Mouse (Mus musculus): Measurements from ENCODE around the gene Pmepa1. TPM values are rescaled to one million over a fixed set of nuclear protein-coding genes. Genes with fewer than 3 reads are reported as not detected.

Pmepa1 gene
- polyA plus RNA-seq, 1 experiment from 2014 or later, result 4.1 TPM

DNA sequence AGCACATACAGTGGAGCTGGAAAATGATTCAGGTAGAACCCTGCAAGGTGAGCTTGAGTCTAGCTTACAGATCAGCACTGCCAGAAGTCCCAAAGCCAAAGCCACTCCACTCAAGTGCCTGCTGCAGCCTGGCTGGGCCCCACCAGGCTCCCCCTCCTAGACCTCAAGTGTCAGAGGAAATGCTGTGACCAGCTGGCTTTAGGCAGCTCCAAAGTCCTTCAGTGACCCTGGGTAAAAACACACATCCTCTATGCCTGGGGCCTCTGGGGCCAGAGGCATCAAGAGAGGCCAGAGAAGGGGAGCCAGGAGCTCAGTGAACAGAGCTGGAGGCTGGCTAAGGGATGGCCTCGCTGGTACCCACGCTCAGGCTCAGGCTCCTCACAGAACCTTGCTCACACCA, 25.9 kb downstream of the Pmepa1 start:
- no peak overlapping the region for H3K9ac ChIP-seq (ENCODE audit: low read length)
- H3K4me3 ChIP-seq (ENCODE audit: low read length), result no peak overlapping the region
- H3K27ac ChIP-seq (ENCODE audit: low read length), result peak overlapping the region; percentile 2; the same call in 1 of the 2 replicates
- H3K4me2 ChIP-seq (ENCODE audit: low read depth, low read length), result no peak overlapping the region
- no peaks in the 10 kb centered on the region for H3K36me3 ChIP-seq (ENCODE audit: control insufficient read depth, insufficient read depth)
- ATAC-seq (replicated peaks; ENCODE audit: extremely low read depth, insufficient read depth, low FRiP score), result peak; percentile 62
- no peaks in the 10 kb centered on the region for H3K27me3 ChIP-seq (ENCODE audit: control insufficient read depth, insufficient read depth, low read length)
- peaks cover 83% of the 10 kb centered on the region for H3K4me1 ChIP-seq (ENCODE audit: control insufficient read depth, insufficient read depth, low read length)
- 17% methylated on average over 2 of the region's 2 CpGs for WGBS
- no peaks in the 10 kb centered on the region for H3K9me3 ChIP-seq (replicated peaks; ENCODE audit: control insufficient read depth, low read length)

- ATAC-seq (replicated peaks; ENCODE audit: extremely low read depth, insufficient read depth, low FRiP score), result no peak
- Histone ChIP-seq H3K9ac (ENCODE audit: low read length) (no peak overlapping the region), H3K9me3 (replicated peaks; ENCODE audit: control insufficient read depth, low read length) (no peaks in the 10 kb centered on the region), H3K27me3 (ENCODE audit: control insufficient read depth, insufficient read depth, low read length) (no peaks in the 10 kb centered on the region), H3K4me3 (ENCODE audit: low read length) (no peak overlapping the region), H3K4me2 (ENCODE audit: low read depth, low read length) (no peak overlapping the region), H3K36me3 (ENCODE audit: control insufficient read depth, insufficient read depth) (no peaks in the 10 kb centered on the region), H3K4me1 (ENCODE audit: control insufficient read depth, insufficient read depth, low read length) (peaks cover 78% of the 10 kb centered on the region), H3K27ac (ENCODE audit: low read length) (peak overlapping the region; percentile 2; the same call in 1 of the 2 replicates)
- 65% methylated on average over 8 of the region's 8 CpGs for WGBS
These were observed 26.4 kb downstream of the Pmepa1 start for GRCm38 (mm10) chr2:173249965-173250364.

- no peaks in the 10 kb centered on the region for H3K9me3 ChIP-seq (replicated peaks; ENCODE audit: control insufficient read depth, low read length)
- no peak overlapping the region for H3K4me3 ChIP-seq (ENCODE audit: low read length)
- H3K9ac ChIP-seq (ENCODE audit: low read length), result no peak overlapping the region
- peaks cover 73% of the 10 kb centered on the region for H3K4me1 ChIP-seq (ENCODE audit: control insufficient read depth, insufficient read depth, low read length)
- 64% methylated on average over 3 of the region's 3 CpGs for WGBS
- H3K27ac ChIP-seq (ENCODE audit: low read length), result no peak overlapping the region
- no peak overlapping the region for H3K4me2 ChIP-seq (ENCODE audit: low read depth, low read length)
- no peaks in the 10 kb centered on the region for H3K36me3 ChIP-seq (ENCODE audit: control insufficient read depth, insufficient read depth)
- ATAC-seq (replicated peaks; ENCODE audit: extremely low read depth, insufficient read depth, low FRiP score), result no peak
- H3K27me3 ChIP-seq (ENCODE audit: control insufficient read depth, insufficient read depth, low read length), result no peaks in the 10 kb centered on the region
These were observed 26.9 kb downstream of the Pmepa1 start for GRCm38 (mm10) chr2:173249386-173249785.

GRCm38 (mm10) chr2:173248822-173249221, 27.5 kb downstream of the Pmepa1 start:
- no peaks in the 10 kb centered on the region for H3K36me3 ChIP-seq (ENCODE audit: control insufficient read depth, insufficient read depth)
- no peaks in the 10 kb centered on the region for H3K9me3 ChIP-seq (replicated peaks; ENCODE audit: control insufficient read depth, low read length)
- peaks cover 68% of the 10 kb centered on the region for H3K4me1 ChIP-seq (ENCODE audit: control insufficient read depth, insufficient read depth, low read length)

GRCm38 (mm10) chr2:173247911-173248310, 28.4 kb downstream of the Pmepa1 start:
- H3K4me1 ChIP-seq (ENCODE audit: control insufficient read depth, insufficient read depth, low read length), result peaks cover 67% of the 10 kb centered on the region

More at GRCm38 (mm10) chr2:173248822-173249221, 27.5 kb downstream of the Pmepa1 start:
- ATAC-seq (replicated peaks; ENCODE audit: extremely low read depth, insufficient read depth, low FRiP score), result no peak
- Histone ChIP-seq H3K27me3 (ENCODE audit: control insufficient read depth, insufficient read depth, low read length) (no peaks in the 10 kb centered on the region), H3K27ac (ENCODE audit: low read length) (no peak overlapping the region), H3K4me2 (ENCODE audit: low read depth, low read length) (no peak overlapping the region), H3K4me3 (ENCODE audit: low read length) (no peak overlapping the region), H3K9ac (ENCODE audit: low read length) (no peak overlapping the region)
- 78% methylated on average over 7 of the region's 7 CpGs for WGBS

DNA sequence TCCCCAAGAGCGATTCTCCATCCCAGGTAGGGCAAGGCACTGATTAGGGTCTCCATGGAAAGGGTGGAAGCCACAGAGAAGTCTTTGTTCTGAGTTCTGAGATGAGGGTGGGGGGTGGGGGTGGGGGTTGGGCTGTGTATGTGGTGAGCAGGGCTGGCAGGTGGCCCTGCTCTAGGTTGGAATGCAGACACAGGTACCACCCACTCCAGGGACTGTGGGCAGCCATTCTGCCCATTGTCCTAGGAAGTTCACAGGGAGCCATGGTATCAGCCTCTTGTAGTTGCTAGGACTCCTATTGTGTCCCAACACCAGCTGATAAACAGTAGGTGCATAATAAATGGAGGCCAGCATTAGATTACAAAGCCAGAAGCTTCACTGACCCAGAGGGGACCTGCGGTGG, 29.1 kb downstream of the Pmepa1 start:
- H3K27me3 ChIP-seq (ENCODE audit: control insufficient read depth, insufficient read depth, low read length), result no peaks in the 10 kb centered on the region
- no peak overlapping the region for H3K4me2 ChIP-seq (ENCODE audit: low read depth, low read length)
- no peaks in the 10 kb centered on the region for H3K36me3 ChIP-seq (ENCODE audit: control insufficient read depth, insufficient read depth)
- H3K9ac ChIP-seq (ENCODE audit: low read length), result no peak overlapping the region
- H3K9me3 ChIP-seq (replicated peaks; ENCODE audit: control insufficient read depth, low read length), result no peaks in the 10 kb centered on the region
- ATAC-seq (replicated peaks; ENCODE audit: extremely low read depth, insufficient read depth, low FRiP score), result no peak
- H3K4me1 ChIP-seq (ENCODE audit: control insufficient read depth, insufficient read depth, low read length), result peaks cover 65% of the 10 kb centered on the region
- H3K4me3 ChIP-seq (ENCODE audit: low read length), result no peak overlapping the region
- H3K27ac ChIP-seq (ENCODE audit: low read length), result no peak overlapping the region
- WGBS, result 25% methylated on average over 2 of the region's 2 CpGs

More at GRCm38 (mm10) chr2:173247911-173248310, 28.4 kb downstream of the Pmepa1 start:
- H3K9ac ChIP-seq (ENCODE audit: low read length), result no peak overlapping the region
- no peaks in the 10 kb centered on the region for H3K9me3 ChIP-seq (replicated peaks; ENCODE audit: control insufficient read depth, low read length)
- WGBS, result 41% methylated on average over 2 of the region's 2 CpGs
- no peaks in the 10 kb centered on the region for H3K27me3 ChIP-seq (ENCODE audit: control insufficient read depth, insufficient read depth, low read length)
- no peak overlapping the region for H3K4me3 ChIP-seq (ENCODE audit: low read length)
- H3K27ac ChIP-seq (ENCODE audit: low read length), result peak overlapping the region; percentile 7; the same call in 1 of the 2 replicates
- H3K4me2 ChIP-seq (ENCODE audit: low read depth, low read length), result no peak overlapping the region
- H3K36me3 ChIP-seq (ENCODE audit: control insufficient read depth, insufficient read depth), result no peaks in the 10 kb centered on the region
- ATAC-seq (replicated peaks; ENCODE audit: extremely low read depth, insufficient read depth, low FRiP score), result no peak

- Histone ChIP-seq H3K4me1 (ENCODE audit: control insufficient read depth, insufficient read depth, low read length) (peaks cover 60% of the 10 kb centered on the region), H3K27me3 (ENCODE audit: control insufficient read depth, insufficient read depth, low read length) (no peaks in the 10 kb centered on the region), H3K4me2 (ENCODE audit: low read depth, low read length) (no peak overlapping the region), H3K27ac (ENCODE audit: low read length) (no peak overlapping the region), H3K9me3 (replicated peaks; ENCODE audit: control insufficient read depth, low read length) (no peaks in the 10 kb centered on the region), H3K9ac (ENCODE audit: low read length) (no peak overlapping the region), H3K4me3 (ENCODE audit: low read length) (no peak overlapping the region), H3K36me3 (ENCODE audit: control insufficient read depth, insufficient read depth) (no peaks in the 10 kb centered on the region)
- 64% methylated on average over 8 of the region's 8 CpGs for WGBS
- no peak for ATAC-seq (replicated peaks; ENCODE audit: extremely low read depth, insufficient read depth, low FRiP score)
These were observed 29.6 kb downstream of the Pmepa1 start for GRCm38 (mm10) chr2:173246688-173247087.

- Histone ChIP-seq H3K9me3 (replicated peaks; ENCODE audit: control insufficient read depth, low read length) (no peaks in the 10 kb centered on the region), H3K9ac (ENCODE audit: low read length) (no peak overlapping the region), H3K27ac (ENCODE audit: low read length) (no peak overlapping the region), H3K4me1 (ENCODE audit: control insufficient read depth, insufficient read depth, low read length) (peaks cover 46% of the 10 kb centered on the region), H3K36me3 (ENCODE audit: control insufficient read depth, insufficient read depth) (0 out of 2 replicates have a peak, but pooled peaks cover 2% of the 10 kb centered on the region), H3K4me2 (ENCODE audit: low read depth, low read length) (no peak overlapping the region), H3K4me3 (ENCODE audit: low read length) (no peak overlapping the region), H3K27me3 (ENCODE audit: control insufficient read depth, insufficient read depth, low read length) (no peaks in the 10 kb centered on the region)
- no peak for ATAC-seq (replicated peaks; ENCODE audit: extremely low read depth, insufficient read depth, low FRiP score)
- WGBS, result 82% methylated on average over 20 of the region's 20 CpGs
These were observed 31.1 kb downstream of the Pmepa1 start for GRCm38 (mm10) chr2:173245258-173245657.

GRCm38 (mm10) chr2:173244108-173244507, 32.2 kb downstream of the Pmepa1 start:
- no peak overlapping the region for H3K9ac ChIP-seq (ENCODE audit: low read length)
- H3K27me3 ChIP-seq (ENCODE audit: control insufficient read depth, insufficient read depth, low read length), result no peaks in the 10 kb centered on the region
- H3K36me3 ChIP-seq (ENCODE audit: control insufficient read depth, insufficient read depth), result 0 out of 2 replicates have a peak, but pooled peaks cover 2% of the 10 kb centered on the region
- H3K9me3 ChIP-seq (replicated peaks; ENCODE audit: control insufficient read depth, low read length), result no peaks in the 10 kb centered on the region
- H3K4me3 ChIP-seq (ENCODE audit: low read length), result no peak overlapping the region
- ATAC-seq (replicated peaks; ENCODE audit: extremely low read depth, insufficient read depth, low FRiP score), result no peak
- peaks cover 35% of the 10 kb centered on the region for H3K4me1 ChIP-seq (ENCODE audit: control insufficient read depth, insufficient read depth, low read length)
- H3K27ac ChIP-seq (ENCODE audit: low read length), result no peak overlapping the region
- no peak overlapping the region for H3K4me2 ChIP-seq (ENCODE audit: low read depth, low read length)
- 60% methylated on average over 3 of the region's 3 CpGs for WGBS

Measured in heart, embryonic 16.5 days (tissue).